Mouse (Mus musculus) small intestine, adult 2 months (tissue): ENCODE data around the gene Tmem251.

Experiments used
- CTCF ChIP-seq: fragments of 200-500 bp; IDR thresholded peaks from 2 replicates; pipeline ENCODE4 v1.5.1; 2012; ENCODE audit warnings: low read depth, mild to moderate bottlenecking, control low read depth, inconsistent platforms, low read length, moderate library complexity, mixed read lengths; ENCODE audit not compliant: insufficient replicate concordance, insufficient read length; ENCODE audit errors: extremely low read depth
- POLR2A ChIP-seq: fragments of 200-500 bp; IDR thresholded peaks from 2 replicates; pipeline ENCODE4 v1.6.1; 2012; ENCODE audit warnings: low read depth, mild to moderate bottlenecking, control low read depth, inconsistent platforms, low read length, moderate library complexity

DNA sequence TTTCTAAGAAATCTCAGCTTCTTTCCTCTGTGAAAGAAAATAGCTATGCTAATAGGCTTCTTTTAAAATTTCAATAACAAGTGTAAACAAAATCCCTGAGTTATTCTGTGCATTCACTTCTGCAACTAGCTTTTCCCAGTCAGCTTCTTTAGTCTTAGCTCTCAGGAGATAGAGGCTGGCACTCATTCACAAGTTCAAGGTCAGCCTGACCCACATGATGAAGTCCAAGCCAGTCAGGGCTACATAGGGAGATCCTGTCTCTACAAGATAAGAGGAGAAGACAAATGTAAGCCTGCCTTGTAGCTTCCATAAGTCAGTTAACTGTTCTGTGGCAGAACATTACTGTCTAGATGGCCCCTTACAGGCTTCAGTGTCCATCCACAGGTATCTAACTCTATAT, 20.1 kb downstream of the Tmem251 start:
- TF ChIP-seq CTCF (no peak), POLR2A (no peak)
